Mouse (Mus musculus) stomach, postnatal 0 days (tissue): Measurements from ENCODE around the gene Efcab2. TPM values are rescaled to one million over a fixed set of nuclear protein-coding genes. Genes with fewer than 3 reads are reported as not detected.

Source experiments
- ATAC-seq: fragments of 200-750 bp; cut with Nextera tagmentation; 2 replicates; pipeline ENCODE4 v1.8.0; 2017; ENCODE audit not compliant: low FRiP score, low TSS enrichment
- DNase-seq: peaks from one replicate; pipeline ENCODE4 v3.0.0-alpha.2; 2016; ENCODE audit warnings: low spot score
- H3K27ac ChIP-seq: fragments of 300-500 bp; sonication (generic); replicated peaks from 2 replicates; pipeline ENCODE4 v1.5.1; 2014; ENCODE audit warnings: mild to moderate bottlenecking, control low read depth
- H3K27me3 ChIP-seq: fragments of 300-500 bp; sonication (generic); 2 replicates; pipeline ENCODE4 v1.6.1; 2014; ENCODE audit warnings: low read length; ENCODE audit not compliant: control insufficient read depth, insufficient read depth
- H3K36me3 ChIP-seq: fragments of 300-500 bp; sonication (generic); 2 replicates; pipeline ENCODE4 v1.6.1; 2014; ENCODE audit warnings: low read length, mixed read lengths; ENCODE audit not compliant: control insufficient read depth, insufficient read depth
- H3K4me1 ChIP-seq: fragments of 300-500 bp; sonication (generic); replicated peaks from 2 replicates; pipeline ENCODE4 v1.6.1; 2014; ENCODE audit warnings: antibody characterized with exemption; ENCODE audit not compliant: control insufficient read depth, insufficient read depth
- H3K4me2 ChIP-seq: fragments of 300-500 bp; sonication (generic); replicated peaks from 2 replicates; pipeline ENCODE4 v1.6.1; 2014; ENCODE audit warnings: low read depth, mild to moderate bottlenecking, control low read depth, moderate library complexity
- H3K4me3 ChIP-seq: fragments of 300-500 bp; sonication (generic); 2 replicates; pipeline ENCODE4 v1.5.1; 2014; ENCODE audit warnings: low read depth, low read length, control low read depth
- H3K9ac ChIP-seq: fragments of 300-500 bp; sonication (generic); 2 replicates; pipeline ENCODE4 v1.6.1; 2014; ENCODE audit warnings: mild to moderate bottlenecking, low read length, control low read depth, mixed read lengths
- H3K9me3 ChIP-seq: fragments of 300-500 bp; sonication (generic); 2 replicates; pipeline ENCODE4 v1.6.1; 2016; ENCODE audit warnings: low read length; ENCODE audit not compliant: control insufficient read depth
- CTCF ChIP-seq: IDR thresholded peaks from 2 replicates; pipeline ENCODE4 v1.5.1; 2016; ENCODE audit warnings: antibody characterized with exemption, low read depth, mild to moderate bottlenecking, moderate library complexity
- EP300 ChIP-seq: optimal IDR thresholded peaks from 2 replicates; pipeline ENCODE3; 2016; ENCODE audit warnings: antibody characterized with exemption
- WGBS: fragments of 180-500 bp; shearing (Covaris S2); extraction: QIAGEN DNeasy Blood & Tissue Kit; methylation state at CpG from one replicate; pipeline ENCODE4 v1.1.7; 2014; 5-methylcytosine and 5-hydroxymethylcytosine counted together
- polyA plus RNA-seq: library from polyadenylated mRNA; unstranded; fragments of >200 nt; fragmentation: Nextera tagmentation; extraction: Ambion mirVana; gene quantifications from 2 replicates; pipeline ENCODE4 v1.2.1, GENCODE M21; 2015

Gene Efcab2
- polyA plus RNA-seq, 1 experiment from 2014 or later: 3.7 TPM

DNA sequence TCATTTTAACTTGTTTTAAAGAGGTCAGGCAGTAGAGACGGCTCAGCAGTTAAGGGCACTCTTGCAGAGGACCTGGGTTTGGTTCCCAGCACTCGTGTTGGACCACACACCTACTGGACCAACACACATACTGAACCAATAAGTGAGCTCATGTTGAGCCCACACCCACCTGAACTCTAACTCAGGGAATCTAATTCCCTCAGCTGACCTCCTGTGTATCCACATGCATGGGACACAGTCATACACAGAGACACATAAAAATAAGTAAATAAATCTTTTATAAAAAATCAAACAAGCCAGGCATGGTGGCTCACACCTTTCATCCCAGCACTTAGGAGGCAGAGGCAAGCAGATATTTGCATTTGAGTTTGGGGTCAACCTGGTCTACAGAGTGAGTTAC is 44.0 kb downstream of the Efcab2 start:
- H3K27ac ChIP-seq: no peak overlapping the region
- no peaks in the 10 kb centered on the region for H3K27me3 ChIP-seq
- no peak overlapping the region for H3K9ac ChIP-seq
- no peaks in the 10 kb centered on the region for H3K36me3 ChIP-seq
- TF ChIP-seq CTCF: no peak
- no peak for TF ChIP-seq EP300
- H3K9me3 ChIP-seq: no peaks in the 10 kb centered on the region
- ATAC-seq (no peak), DNase-seq (no peak)
- 73% methylated on average over 2 of the region's 2 CpGs for WGBS
- H3K4me1 ChIP-seq: no peaks in the 10 kb centered on the region
- no peak overlapping the region for H3K4me3 ChIP-seq
- no peak overlapping the region for H3K4me2 ChIP-seq

DNA sequence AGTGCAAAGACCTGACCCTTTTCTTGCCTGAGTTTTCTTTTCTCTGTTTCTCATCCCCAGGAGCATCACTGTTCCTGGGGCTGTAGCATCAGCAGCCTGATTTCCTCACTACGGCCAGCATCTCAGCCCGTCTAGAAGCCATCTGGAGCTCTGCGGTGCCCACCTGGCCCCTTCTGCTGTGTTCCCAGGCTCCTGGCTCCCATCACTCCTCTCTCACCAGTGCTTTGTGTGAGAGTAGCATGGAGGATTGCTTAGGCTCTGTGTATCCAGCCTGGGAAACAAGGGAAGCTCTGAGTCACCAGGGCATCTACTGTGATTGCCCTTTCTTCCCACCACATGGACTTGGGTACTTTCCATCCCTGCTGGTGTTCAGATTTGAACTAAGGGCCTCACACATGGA is 48.2 kb downstream of the Efcab2 start:
- H3K27me3 ChIP-seq: no peaks in the 10 kb centered on the region
- H3K36me3 ChIP-seq: no peaks in the 10 kb centered on the region
- no peak overlapping the region for H3K4me3 ChIP-seq
- H3K4me2 ChIP-seq: no peak overlapping the region
- H3K27ac ChIP-seq: no peak overlapping the region
- no peak overlapping the region for H3K9ac ChIP-seq
- DNase-seq (no peak), ATAC-seq (no peak)
- 96% methylated on average over 3 of the region's 3 CpGs for WGBS
- no peaks in the 10 kb centered on the region for H3K4me1 ChIP-seq
- TF ChIP-seq CTCF (no peak), EP300 (no peak)
- no peaks in the 10 kb centered on the region for H3K9me3 ChIP-seq

DNA sequence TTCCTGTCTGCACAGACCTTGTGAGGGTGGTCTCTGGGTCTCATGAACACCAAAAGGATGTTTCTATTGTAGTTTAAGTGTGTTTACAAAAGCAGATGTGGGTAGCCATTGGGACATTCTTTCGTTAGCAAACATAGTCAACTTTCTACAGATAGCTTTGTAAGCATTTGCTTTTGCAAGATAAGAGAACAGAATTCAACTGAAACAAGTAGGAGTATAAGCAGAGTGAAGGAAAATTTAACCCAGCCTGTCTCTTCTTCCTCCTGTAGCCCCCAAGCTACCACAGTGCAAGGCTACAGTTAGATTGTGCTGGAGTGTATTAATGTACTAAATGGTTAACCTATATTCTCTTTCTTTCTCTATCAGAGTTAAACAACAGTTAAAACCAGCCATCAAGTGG is 49.2 kb downstream of the Efcab2 start:
- no peak overlapping the region for H3K27ac ChIP-seq
- ATAC-seq: no peak
- no peaks in the 10 kb centered on the region for H3K9me3 ChIP-seq
- TF ChIP-seq EP300 (no peak), CTCF (no peak)
- no peak overlapping the region for H3K4me2 ChIP-seq
- H3K27me3 ChIP-seq: no peaks in the 10 kb centered on the region
- WGBS: 31% methylated on average over 1 of the region's 1 CpGs
- no peak for DNase-seq
- no peak overlapping the region for H3K9ac ChIP-seq
- H3K4me1 ChIP-seq: no peaks in the 10 kb centered on the region
- H3K36me3 ChIP-seq: no peaks in the 10 kb centered on the region
- H3K4me3 ChIP-seq: no peak overlapping the region

DNA sequence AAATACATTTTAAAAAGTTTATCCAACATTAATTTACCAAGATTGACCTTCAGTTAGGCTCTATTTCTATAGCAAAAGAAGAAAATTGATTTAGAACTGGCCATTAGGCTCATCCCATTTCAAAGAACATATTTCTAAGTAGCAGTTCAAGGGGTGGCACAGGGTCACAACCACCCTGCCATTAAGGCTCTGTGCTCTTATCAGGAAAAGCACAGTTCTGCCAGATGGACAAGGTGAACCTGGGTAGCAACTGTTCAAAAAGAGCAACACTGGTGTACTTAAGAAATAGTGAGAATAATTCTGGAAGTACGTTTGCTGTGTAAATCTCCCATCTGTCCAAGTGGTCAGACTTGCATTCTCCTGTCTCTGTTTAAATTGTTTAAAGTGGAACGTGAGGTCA is 52.1 kb downstream of the Efcab2 start:
- WGBS: 31% methylated on average over 2 of the region's 2 CpGs
- Histone ChIP-seq H3K9ac (no peak overlapping the region), H3K36me3 (no peaks in the 10 kb centered on the region), H3K4me1 (no peaks in the 10 kb centered on the region), H3K27ac (no peak overlapping the region), H3K4me2 (no peak overlapping the region), H3K9me3 (no peaks in the 10 kb centered on the region), H3K4me3 (no peak overlapping the region), H3K27me3 (no peaks in the 10 kb centered on the region)
- TF ChIP-seq CTCF (no peak), EP300 (no peak)
- DNase-seq: no peak
- no peak for ATAC-seq

DNA sequence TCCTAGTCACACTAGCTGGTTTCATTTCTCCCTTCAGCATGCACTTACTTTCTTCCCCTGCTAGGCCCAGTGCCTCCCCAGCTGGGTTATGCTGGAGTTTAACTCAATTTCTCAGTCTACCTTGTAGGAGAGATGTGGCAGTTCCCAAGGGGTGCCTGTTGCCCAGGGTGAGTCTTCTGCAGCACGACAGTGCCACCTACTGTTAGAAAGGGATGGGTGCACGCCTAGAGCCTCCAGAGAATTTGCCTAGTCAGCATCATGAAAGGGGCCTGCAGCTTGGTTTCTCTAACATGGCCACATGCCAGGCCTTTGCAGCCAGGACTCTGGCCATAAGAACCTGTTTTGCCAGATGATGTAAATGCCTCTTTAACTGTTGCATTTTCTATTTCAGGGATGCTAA is 57.8 kb downstream of the Efcab2 start:
- no peak overlapping the region for H3K4me2 ChIP-seq
- no peaks in the 10 kb centered on the region for H3K9me3 ChIP-seq
- H3K4me3 ChIP-seq: no peak overlapping the region
- H3K27me3 ChIP-seq: no peaks in the 10 kb centered on the region
- WGBS: 0% methylated on average over 2 of the region's 2 CpGs
- H3K4me1 ChIP-seq: no peaks in the 10 kb centered on the region
- no peak overlapping the region for H3K9ac ChIP-seq
- ATAC-seq (peak; percentile 94), DNase-seq (peak; percentile 89)
- H3K36me3 ChIP-seq: no peaks in the 10 kb centered on the region
- no peak overlapping the region for H3K27ac ChIP-seq
- TF ChIP-seq CTCF (peak; percentile 99), EP300 (no peak)

DNA sequence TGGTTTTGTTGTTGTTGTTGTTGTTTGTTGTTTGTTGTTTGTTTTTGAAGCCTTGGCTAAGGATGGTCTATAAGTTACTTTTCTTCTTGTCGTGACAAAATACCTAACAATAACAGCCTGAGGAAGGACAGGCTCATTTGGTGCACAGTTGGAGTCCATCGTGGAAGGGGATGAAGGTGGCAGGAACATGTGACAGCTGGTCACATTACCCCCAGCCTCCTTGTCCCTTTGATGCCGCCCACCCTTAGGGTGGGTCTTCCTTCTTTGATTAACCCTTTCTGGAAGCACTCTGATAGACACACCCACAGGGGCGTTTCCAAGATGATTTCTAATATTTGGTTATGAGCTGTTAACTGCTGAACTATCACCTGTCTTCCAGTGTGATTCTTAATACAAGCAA is 58.3 kb downstream of the Efcab2 start:
- H3K4me3 ChIP-seq: no peak overlapping the region
- no peaks in the 10 kb centered on the region for H3K9me3 ChIP-seq
- DNase-seq (no peak), ATAC-seq (no peak; the same call in 1 of the 2 replicates)
- no peaks in the 10 kb centered on the region for H3K36me3 ChIP-seq
- no peaks in the 10 kb centered on the region for H3K4me1 ChIP-seq
- whole genome bisulfite sequencing: 33% methylated on average over 4 of the region's 4 CpGs
- H3K27me3 ChIP-seq: no peaks in the 10 kb centered on the region
- TF ChIP-seq CTCF (no peak), EP300 (no peak)
- no peak overlapping the region for H3K9ac ChIP-seq
- H3K27ac ChIP-seq: no peak overlapping the region
- no peak overlapping the region for H3K4me2 ChIP-seq
